Mouse (Mus musculus) cerebellum, postnatal 14 days (tissue): ENCODE results near the gene Sppl2a.
"Not testable (repeated sequence)": the region's sequence is repeated elsewhere in the genome, so short reads cannot be mapped to it uniquely, and the experiment has no call there.

ENCODE experiments used
- DNase-seq, 2 experiments: peaks; one replicate each; pipeline ENCODE4 v3.0.0; 2021; ENCODE audit warnings: mixed read lengths in 2 of 2

Gene Sppl2a

GRCm38 (mm10) chr2:126894245-126894644 lies 38.8 kb downstream of the Sppl2a start:
- no peak for DNase-seq

GRCm38 (mm10) chr2:126892316-126892715 lies 40.7 kb downstream of the Sppl2a start:
- DNase-seq: no peak

- no peak for DNase-seq
These were observed 41.3 kb downstream of the Sppl2a start for GRCm38 (mm10) chr2:126891743-126892142.

- DNase-seq: no peak
These were observed 45.9 kb downstream of the Sppl2a start for GRCm38 (mm10) chr2:126887141-126887540.

GRCm38 (mm10) chr2:126885871-126886270 lies 47.2 kb downstream of the Sppl2a start:
- no peak for DNase-seq

- not testable (repeated sequence) for DNase-seq
These were observed 50.3 kb downstream of the Sppl2a start for GRCm38 (mm10) chr2:126882711-126883110.

- no peak for DNase-seq
These were observed 55.0 kb downstream of the Sppl2a start for GRCm38 (mm10) chr2:126877991-126878390.

- DNase-seq: peak; percentile 93
These were observed 56.9 kb downstream of the Sppl2a start, which contains the start of gene Trpm7 for GRCm38 (mm10) chr2:126875871-126876796. Gene Trpm7 (minus strand): TSS chr2:126876230.

GRCm38 (mm10) chr2:126875516-126875835 lies 57.6 kb downstream of the Sppl2a start:
- peak; percentile 46 to 51 for DNase-seq

GRCm38 (mm10) chr2:126874809-126875515 lies 58.1 kb downstream of the Sppl2a start:
- DNase-seq: peak; percentile 15 to 18

GRCm38 (mm10) chr2:126866301-126866700 lies 66.7 kb downstream of the Sppl2a start:
- DNase-seq: no peak

- DNase-seq: no peak
These were observed 67.4 kb downstream of the Sppl2a start for GRCm38 (mm10) chr2:126865501-126866199.

- no peak for DNase-seq
These were observed 68.0 kb downstream of the Sppl2a start for GRCm38 (mm10) chr2:126865026-126865425.

GRCm38 (mm10) chr2:126844751-126845150 lies 88.3 kb downstream of the Sppl2a start:
- DNase-seq: no peak
